Mouse (Mus musculus): ENCODE measurements around the gene Lbx1.

The Lbx1 gene

DNA sequence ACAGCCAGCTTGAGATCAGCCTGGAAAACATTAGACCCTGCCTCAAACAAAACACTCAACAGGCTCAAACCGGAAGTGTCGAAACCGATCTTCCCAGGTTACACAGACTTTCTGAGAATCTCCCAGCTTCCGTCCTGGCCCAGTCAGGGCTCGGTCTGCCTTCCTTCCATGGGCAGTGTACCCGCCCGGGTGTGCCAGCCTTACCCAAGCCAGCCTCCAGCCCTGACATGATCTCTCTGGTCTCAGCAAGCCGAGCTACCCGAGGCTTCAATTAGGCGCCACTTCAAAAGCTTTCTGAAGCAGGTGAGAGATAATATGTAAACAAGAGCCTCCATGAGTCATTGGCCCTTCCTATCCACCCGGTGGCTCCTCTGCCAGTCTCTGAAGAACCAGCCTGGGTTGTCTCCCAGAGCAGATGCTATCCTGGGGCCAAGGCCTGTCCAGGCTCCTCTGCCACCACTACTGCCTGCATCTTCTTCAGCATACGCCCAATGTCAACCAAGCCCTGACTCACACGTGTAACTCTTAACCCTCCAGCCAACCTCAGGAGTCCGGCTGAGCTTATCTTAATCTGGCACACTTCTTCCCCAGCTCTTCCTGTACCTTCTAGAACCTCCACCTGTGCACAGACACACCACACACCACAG lies 25.7 kb downstream of the Lbx1 start:
- DNase-seq (ENCODE audit: low spot score) = no peak

DNA sequence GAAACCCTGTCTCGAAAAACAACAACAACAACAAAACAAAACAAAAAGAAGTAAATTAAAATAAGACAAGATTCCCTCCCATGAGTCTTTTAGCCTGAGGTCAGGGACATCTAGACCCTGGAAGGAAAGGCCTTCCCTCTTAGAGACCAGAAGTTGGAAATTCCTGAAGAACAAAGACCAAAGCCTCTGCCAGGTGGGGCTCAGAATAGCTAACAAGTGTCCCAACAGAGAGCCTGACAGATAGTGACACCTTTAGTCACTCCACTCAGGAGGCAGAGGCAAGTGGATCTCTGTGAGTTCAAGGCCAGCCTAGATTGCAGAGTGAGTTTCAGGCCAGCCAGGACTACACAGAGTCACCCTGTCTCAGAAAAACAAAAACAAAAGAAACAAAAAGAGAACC lies 26.4 kb downstream of the Lbx1 start:
- DNase-seq (ENCODE audit: low spot score) = no peak

DNA sequence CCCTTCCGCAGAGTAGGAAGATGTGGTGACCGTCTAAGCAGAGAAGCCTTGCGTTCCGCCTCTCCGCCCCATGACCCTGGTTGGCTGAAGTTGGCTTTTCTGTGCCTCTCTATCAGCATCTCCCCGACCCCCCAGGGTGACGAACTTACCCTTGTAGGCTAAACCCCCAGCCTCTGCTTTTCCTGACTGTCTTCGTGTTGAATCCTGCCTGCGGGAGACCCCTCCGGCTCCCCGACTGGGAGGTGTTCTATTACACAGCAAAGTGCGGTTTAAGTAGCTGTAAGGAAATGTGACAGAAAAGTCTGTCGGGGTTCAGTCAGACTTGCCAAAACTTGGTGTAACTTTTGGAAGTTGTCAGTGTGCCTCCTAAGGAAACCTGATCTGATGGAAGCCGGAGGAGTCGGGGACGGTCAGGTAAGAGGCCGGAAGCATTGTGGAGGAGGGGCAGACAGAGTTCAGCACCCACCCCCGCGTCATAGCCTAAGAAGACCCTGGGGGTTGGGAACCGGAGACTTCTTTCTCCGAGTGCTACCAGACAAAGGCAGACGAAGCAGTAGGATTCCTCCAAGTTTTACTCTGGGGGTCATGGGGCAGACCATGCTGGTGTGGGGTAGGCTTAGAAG lies 27.1 kb downstream of the Lbx1 start:
- DNase-seq (ENCODE audit: low spot score) = no peak

GRCm38 (mm10) chr19:45207662-45208437 lies 27.8 kb downstream of the Lbx1 start:
- DNase-seq (ENCODE audit: low spot score) = no peak

DNA sequence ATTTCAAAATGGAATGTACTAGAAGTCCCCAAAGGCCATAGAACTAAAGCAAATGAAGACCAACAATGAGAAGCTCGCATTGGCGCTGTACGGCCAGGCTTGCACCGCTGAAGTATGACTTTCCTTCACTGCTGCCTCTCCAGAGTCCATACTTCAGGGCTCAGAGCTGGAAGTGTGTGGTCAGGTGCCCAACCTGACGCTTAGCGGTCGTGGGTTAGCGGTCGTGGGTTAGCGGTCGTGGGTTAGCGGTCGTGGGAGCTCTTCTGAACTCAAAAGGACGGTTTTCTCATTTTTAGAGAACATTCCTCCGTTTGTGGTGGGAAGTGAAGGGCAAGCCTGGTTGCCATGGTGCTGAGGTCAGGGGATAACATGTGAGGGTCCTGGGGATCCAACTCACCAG lies 28.5 kb downstream of the Lbx1 start:
- no peak for DNase-seq (ENCODE audit: low spot score)

- DNase-seq (ENCODE audit: low spot score) = no peak
Measured at GRCm38 (mm10) chr19:45205311-45206105, 30.1 kb downstream of the Lbx1 start.

- DNase-seq (ENCODE audit: low spot score) = no peak
Measured at GRCm38 (mm10) chr19:45196967-45197366, 38.6 kb downstream of the Lbx1 start.

GRCm38 (mm10) chr19:45194651-45195050 lies 41.0 kb downstream of the Lbx1 start:
- no peak for DNase-seq (ENCODE audit: low spot score)
